Mouse (Mus musculus): ENCODE data around the gene Ptges2.
"Not testable (repeated sequence)": the region's sequence is repeated elsewhere in the genome, so short reads cannot be mapped to it uniquely, and the experiment has no call there.

Gene Ptges2

DNA sequence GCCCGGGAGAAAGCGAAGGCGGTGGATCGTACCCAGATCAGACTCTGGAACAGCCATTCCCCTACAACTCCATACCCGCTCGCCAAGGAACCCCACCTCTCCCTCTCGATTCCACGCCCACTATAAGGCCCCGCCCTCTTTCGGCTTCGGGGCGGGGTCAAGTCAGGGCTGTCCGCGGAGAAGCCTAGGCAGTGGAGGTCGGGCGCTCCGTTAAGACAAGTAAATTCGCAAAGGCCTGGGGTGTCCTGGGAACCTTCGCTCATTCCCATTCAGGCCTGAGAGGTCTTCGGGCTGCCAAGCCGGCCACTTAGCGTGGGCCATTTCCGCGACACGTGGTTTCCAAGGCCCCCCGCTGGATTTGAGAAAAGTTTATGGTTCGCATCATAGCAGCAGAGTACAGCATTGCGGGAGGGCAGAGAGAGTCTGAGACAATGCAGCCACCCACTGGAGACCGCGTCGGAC lies at the start of gene Ptges2:
Ptges2 (plus strand) TSS at position 413 of the 462 bp plus-strand sequence.
- DNase-seq (ENCODE audit: low spot score), result peak; percentile 89

DNA sequence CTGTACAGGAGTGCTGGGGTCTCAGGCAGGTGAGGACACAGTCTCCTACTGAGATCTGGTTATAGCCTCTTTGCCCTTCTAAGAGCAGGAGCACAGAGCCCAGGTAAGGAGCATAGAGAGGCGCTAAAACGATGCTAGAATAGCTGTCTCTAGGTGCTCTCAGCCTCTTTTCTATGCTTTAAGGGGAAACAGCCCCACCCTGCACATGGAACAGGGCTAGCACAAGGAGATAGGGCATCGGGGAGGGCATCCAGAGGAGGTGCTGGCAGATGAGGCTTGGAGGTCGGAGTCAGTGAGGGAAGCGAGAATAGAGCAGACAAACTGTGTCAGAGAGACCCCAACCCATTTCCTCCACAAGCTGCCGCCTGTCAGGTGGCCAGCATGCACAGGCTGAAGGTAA lies 48.7 kb upstream of the Ptges2 start:
- DNase-seq (ENCODE audit: low spot score), result no peak

DNA sequence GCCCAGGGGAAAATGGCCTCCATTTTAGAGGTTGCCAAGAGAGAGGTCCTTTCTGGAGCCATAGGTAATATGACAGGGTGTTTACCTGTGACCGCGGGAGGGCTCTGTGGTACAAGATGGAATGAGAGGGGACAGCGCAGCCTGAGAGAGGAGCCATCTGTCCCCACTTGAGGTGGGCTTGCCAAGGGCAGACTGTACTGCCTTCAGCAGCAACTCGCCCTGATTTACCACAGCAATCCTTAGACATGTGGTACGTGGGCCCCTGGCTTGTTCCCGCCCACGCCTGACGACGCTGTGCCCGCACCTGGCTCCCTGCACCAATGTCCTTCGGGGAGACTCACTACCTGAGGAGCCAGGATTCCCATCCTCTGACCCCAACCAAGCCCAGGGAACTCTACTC lies 47.4 kb upstream of the Ptges2 start:
- no peak for DNase-seq (ENCODE audit: low spot score)

DNA sequence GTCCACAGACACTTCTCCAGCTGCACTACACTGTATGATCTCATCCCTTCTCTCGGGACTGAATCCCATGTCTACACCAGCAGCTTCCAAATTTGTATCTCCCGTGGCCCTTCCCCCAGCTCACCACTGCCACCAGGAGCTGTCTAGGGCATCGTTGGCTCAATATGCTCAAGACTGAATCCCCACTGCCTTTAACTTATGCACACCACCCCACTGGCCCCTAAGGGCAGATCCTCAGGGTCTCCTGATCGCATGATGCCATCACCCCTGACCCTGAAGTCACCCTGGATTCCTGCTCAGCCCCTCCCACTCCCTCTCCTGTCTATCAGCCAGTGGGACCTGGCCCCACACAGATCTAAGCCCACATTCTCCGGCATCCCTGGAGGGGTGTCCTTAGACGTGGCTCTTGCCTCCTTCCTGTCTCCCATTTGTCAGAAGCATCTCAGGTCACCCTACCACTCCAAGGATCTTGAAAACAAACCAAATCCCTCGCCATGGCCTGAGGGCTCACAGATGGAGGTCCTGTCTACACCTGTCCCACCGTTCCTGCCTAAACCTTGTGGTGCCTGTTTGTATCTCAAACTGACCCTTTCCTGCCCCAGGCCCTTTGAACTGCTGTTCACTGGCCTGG lies 46.0 kb upstream of the Ptges2 start:
- no peak for DNase-seq (ENCODE audit: low spot score)

DNA sequence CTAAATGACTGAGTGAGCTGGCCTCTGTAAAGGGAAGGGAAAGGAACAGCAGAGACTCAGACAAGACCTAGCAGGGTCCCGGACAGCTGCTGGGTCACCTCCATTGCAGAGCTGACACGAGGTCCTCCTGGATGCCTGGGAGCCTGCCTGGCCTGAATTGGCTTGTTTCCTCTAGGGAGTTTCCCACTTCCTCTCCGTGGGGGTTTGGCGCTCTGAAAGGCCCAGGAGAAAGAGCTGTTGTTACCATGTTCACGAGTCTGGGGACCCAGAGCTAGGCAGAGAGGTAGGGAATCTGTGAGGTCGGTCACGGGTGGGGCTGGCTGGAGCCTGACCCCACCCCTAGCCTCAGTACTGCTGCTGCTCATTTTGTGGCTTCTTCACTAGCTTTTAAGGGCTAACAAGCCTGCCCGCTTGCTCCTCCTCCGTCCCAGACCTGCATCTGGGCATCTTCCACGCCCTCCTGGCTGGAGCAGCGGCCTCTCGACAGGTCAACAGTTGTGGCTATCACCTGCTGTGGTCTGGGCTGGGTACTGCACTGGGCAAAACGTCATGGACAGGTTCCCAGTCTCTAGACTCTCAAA lies 45.1 kb upstream of the Ptges2 start:
- no peak for DNase-seq (ENCODE audit: low spot score)

DNA sequence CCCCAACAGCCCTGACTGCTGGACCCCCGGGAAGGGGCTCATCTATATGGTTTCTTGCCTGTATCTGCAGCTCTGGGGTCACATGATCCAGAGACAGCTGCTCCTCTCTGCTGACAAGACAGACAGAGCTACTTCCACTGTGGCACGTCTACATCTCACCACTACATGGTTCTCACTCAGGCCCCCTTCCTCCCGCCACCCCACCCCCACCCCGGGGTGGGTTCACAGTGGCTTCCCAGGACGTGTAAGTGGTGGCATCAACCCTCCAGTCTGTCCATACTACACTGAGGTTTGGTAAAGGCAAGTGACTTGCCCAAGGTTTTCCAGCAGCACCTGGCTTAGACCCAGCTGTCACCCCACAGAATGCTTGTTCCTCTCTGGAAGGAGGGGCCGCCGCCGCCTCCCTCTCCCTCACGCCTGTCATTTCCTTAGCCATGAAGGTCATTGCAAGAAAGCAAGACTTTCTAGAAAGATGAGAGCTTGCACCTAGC lies 44.2 kb upstream of the Ptges2 start:
- DNase-seq (ENCODE audit: low spot score), result no peak

DNA sequence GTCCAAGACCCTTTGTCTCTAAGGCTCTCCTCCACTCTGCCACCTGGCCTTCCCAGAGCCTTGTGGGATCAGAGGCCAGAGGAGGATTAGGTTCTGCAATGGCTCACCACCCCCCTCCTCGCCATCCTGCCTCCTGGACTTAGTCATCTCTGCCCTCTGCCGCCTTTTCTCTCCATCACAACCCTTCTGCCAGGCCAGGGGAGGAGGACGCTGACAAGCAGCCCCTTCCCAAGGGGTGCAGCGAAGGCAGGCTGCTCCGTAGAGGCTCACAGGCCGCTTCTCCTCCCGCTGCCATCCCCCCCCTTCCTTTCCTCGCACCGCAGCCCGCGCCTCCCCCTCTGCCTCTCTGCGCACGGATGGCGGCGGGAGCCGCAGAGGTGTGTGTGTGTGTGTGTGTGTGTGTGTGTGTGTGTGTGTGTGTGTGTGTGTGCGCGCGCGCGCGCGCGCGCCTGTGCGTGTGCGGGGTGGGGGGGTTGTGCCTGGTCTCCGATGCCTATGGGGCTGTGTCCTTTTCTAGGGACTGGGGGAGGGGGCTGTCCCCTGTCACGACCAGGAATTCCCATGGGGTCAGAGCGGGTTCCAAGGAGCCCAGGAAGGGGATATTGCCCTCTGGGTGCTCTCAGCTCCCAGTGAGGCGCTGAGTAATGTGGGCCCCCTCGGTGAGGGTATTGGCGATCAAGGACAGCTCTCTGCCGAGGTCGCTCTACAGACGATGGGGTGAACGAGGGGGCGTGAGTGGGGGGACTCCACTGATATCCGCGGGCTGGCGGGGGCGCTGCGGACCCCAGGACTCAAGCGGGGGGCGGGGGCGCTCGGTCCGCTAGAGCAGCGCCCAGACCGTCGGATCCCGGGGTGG lies 43.3 kb upstream of the Ptges2 start, which contains the start of gene Ciz1:
Ciz1 (plus strand) TSS at position 177 of the 856 bp plus-strand sequence.
- DNase-seq (ENCODE audit: low spot score), result no peak

DNA sequence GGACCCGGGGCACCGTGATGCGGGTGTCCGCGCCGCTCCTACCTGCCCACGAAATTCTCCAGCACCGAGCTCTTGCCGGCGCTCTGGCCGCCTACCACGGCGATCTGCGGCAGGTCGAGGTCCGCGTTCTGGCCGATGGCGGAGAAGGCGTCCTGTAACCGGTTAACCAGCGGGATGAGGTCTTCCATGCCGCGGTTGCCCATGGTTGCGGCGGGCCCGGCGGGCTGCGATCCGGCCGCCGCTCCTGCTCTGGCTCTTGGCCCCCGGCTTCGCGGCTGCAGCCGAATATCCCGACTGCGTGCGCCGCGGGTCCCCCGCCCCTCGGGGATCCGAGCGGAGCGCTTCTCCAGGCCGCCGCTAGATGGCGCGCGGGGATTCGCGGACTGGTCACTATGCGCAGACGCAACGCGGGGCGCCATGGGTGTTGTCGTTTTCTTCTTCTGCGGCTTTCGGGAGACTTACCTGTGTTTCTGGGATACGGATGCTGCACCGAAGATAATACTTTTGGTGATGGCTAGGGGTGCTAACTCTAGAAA lies 42.6 kb upstream of the Ptges2 start, which contains the start of gene Dnm1:
Dnm1 (minus strand) TSS at position 332 of the 536 bp plus-strand sequence.
- peak; percentile 94 for DNase-seq (ENCODE audit: low spot score)

DNA sequence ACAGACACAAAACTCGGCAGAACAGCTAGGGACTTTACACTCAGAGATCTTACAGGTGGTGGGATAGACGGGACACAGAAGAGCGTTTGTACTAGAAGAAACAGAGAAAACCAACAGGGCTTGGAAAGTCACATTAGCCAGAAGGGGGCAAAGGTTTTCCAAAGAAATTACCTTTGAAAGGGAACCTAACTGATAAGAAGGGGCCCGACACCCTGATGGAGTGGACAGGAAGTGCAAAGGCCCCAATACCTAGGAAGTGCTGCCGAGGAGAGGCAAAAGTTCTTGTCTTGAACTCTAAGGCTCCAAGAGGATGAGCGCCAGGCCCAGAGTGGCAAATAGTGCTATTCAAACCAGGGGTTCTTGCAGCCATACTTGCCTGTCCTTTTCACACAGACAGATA lies 41.9 kb upstream of the Ptges2 start:
- no peak for DNase-seq (ENCODE audit: low spot score)

DNA sequence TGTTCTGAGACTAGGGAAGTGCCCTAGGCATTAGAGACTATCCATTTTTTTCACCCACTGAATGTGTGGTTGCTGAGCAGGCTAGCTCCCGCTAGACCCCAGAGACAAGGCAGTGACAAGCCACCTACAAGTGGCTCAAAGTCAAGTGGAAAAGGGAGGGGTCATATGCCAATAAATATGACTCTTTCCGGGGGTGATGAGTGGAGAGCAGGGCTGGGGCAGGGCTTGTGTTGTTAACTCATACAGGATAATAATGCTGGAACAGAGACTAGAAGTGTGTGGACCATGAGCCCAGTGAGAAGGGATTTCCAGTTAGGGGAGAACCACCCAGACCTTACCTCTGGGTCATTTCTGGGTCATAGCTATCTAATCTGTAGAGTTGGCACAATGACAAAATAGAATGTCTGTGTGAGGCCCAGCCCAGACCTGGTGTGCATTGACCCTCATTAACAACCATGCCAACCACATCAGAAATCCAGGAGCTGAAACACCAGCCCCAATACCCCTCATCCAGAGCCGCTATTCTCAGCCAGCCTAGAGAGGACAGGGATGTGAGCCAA lies 41.3 kb upstream of the Ptges2 start:
- no peak for DNase-seq (ENCODE audit: low spot score)

DNA sequence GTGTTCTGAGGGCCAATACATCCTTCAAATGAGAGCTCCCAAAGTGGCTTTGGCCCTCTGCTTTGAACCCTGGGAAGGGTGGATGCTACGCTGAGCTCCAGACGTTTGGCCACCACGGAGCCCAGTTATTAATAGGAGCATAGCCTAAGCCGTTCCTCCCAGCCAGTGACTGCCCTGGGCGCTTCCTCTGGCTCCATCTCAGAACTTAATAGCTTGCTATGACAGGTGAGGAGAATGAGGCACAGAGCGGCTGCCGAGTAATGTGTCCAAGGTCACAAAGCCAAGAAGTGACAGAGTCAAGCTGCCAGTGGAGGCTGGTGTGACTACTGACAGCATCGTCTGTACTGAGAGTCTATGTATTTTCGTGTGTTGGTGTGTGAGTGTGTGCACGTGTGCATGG lies 39.5 kb upstream of the Ptges2 start:
- DNase-seq (ENCODE audit: low spot score), result no peak

DNA sequence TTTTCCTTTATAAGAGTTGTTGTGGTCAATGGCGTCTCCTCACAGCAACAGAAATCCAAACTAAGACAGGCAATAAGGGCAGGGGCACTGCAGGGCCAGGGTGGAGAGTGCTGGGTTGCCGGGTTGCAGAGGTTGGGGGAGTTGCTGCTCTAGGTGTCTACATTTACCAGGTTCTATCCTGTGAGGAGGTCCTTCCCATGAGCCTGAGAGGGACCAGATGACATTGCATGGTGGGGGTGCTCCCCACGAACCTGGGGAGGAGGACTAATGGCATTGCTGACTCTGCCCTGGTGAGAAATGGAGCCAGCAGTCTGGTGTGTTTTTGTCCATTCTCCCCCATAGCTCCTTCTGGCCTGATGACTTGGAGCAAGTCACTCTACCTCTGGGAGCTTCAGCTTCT lies 38.0 kb upstream of the Ptges2 start:
- DNase-seq (ENCODE audit: low spot score), result no peak

DNA sequence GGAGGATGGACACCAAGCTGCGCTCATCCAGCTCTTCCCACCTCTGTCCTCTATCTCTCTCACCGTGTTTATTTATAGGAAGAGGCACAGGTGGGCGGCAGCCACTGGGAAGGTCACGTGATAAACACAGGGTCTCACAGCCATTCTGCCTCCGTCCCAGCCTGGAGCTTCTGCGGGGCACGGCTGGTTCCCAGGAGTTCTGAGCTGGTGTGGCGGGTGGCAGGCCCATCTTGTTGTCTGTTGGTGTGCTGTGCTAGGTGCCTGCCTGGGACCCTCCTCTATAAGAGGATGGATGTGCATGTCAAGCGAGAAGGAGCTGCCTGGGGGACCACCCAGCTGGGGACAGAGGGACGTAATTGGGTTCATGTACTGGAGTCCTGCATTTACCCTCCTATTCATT lies 37.3 kb upstream of the Ptges2 start:
- DNase-seq (ENCODE audit: low spot score), result no peak

DNA sequence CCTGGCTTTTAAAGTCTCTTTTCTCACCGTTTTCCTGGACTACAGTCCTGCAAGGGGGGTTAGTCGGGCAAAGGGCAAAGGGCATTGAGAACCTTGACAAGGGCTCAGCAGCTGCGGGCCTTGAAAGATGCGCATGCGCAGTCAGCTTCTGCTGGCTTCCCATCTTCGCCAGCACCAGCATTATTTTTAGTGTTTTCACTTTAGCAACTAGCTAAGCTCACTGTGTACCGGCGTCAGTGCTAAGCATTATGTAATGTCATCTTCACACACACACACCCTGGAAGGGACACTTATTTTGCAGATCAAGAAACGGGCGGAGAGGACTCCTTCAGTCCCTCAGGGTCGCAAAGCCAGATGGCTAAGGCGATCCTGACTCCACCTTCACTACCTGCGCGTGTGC lies 35.0 kb upstream of the Ptges2 start:
- no peak for DNase-seq (ENCODE audit: low spot score)

DNA sequence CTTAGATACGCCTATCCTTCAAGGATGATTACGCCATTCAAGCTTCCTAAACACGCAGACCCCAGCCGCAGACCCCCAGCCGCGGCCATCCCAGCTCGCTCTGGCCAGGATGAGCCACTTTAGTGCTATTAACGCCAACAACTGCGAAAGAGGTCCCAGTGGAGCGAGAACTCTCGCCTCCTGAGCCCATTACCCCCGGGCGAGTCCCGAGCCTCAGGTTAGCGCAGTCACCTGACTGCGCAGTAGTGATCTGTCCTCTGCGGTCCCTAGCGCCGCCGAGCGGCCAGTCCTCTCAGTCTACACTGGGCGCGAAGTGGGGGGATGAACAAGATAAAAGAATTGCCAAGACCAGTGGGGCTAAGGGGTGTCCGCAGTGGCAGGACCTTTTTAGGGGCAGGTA lies 34.3 kb upstream of the Ptges2 start:
- DNase-seq (ENCODE audit: low spot score), result no peak

DNA sequence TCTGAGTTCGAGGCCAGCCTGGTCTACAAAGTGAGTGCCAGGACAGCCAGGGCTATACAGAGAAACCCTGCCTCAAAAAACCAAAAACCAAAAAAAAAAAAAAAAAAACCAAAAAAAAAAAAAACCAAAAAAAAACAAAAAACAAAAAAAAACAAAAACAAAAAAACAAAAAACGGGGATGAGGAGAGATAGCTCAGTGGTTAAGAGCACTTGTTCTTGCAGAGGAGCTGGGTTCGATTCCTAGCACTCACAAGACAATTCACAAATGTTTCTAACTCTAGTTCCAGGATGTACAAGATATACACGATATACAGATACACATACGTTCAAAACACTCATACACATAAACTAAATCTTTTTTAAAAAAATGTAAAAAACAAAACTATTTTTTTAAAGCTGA lies 33.4 kb upstream of the Ptges2 start:
- not testable (repeated sequence) for DNase-seq (ENCODE audit: low spot score)

DNA sequence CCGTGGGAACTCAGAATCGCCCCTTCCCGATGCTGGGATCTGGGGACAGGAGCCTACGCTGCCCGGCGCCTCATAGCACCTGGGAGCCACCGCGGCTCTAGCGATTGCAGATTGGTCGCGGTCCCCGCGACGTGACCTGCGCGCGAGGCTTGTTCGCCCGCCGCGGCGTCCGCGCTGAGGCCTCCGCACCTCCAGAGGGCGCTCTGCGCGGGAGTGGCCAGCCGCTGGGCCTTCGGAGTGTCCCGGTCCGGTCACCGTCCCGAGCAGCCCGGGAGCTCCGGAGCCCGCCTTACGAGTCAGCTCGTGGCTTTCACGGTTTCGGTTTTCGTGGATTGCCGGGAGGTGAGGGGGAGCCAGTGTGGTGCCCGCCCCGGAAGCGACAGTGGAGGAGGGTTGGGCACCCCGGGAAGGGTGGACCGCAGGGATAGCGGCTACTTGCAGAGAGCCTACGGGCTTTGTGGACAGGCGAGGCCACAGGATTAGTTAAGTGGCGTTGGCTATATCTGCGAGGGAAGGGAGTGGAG lies 32.8 kb upstream of the Ptges2 start:
- DNase-seq (ENCODE audit: low spot score), result peak; percentile 94

DNA sequence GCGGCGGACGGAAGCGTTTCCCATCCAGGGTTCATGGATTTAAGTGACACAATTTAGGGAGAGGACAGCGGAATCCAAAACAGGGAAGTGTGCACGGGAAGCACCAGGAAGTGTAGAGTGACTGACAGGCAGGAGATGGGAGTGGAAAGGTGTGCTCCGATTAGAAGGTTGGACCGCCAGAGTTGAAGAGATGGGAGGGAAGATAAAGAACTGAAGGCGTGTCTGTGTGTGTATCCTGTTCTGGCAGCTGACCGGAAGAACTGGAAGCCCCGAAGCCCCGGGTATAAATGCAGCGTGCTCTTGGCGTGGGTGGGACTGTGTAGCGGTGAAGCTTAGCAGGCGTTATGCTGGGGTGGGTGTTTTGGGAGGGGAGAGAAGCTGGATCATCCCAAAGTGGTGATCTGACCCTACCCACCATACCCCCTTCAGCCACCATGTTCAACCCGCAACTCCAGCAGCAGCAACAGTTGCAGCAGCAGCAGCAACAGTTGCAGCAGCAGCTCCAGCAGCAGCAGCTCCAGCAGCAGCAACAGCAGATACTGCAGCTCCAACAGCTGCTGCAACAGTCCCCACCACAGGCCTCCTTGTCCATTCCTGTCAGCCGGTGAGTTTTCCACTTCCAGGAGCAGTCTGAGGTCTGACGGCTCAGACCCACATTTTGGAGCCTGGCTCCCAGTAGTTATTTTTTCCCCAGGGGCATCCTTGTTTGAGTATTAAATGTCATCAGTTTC lies 32.2 kb upstream of the Ptges2 start:
- DNase-seq (ENCODE audit: low spot score), result no peak

DNA sequence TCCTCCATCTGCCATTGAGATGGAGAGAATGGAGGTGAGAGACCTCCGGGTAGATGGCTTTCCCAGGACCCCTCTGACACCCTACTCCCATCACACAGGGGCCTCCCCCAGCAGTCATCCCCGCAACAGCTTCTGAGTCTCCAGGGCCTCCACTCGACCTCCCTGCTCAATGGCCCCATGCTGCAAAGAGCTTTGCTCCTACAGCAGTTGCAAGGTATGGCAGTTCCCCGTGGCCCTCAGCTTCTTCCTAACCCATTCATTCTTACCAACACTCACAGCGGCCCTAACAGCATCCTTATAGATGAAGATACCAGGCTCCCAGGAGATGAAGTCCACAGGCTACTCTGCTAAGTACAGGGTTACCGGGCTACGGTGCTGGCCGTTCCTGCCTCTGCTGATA lies 31.6 kb upstream of the Ptges2 start:
- no peak for DNase-seq (ENCODE audit: low spot score)

DNA sequence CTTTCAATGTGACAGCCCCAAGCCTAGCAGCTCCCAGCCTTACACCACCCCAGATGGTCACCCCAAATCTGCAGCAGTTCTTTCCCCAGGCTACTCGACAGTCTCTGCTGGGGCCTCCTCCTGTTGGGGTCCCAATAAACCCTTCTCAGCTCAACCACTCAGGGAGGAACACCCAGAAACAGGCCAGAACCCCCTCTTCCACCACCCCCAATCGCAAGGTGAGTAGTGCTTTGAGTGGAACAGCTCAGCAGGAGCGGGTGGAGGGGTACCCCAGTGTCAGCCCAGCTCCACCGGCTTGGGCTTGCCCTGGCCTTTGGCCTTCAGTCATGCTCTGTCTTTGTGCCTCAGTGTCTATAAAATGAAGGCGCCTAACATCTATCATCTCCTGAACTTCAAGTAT lies 28.4 kb upstream of the Ptges2 start:
- no peak for DNase-seq (ENCODE audit: low spot score)

DNA sequence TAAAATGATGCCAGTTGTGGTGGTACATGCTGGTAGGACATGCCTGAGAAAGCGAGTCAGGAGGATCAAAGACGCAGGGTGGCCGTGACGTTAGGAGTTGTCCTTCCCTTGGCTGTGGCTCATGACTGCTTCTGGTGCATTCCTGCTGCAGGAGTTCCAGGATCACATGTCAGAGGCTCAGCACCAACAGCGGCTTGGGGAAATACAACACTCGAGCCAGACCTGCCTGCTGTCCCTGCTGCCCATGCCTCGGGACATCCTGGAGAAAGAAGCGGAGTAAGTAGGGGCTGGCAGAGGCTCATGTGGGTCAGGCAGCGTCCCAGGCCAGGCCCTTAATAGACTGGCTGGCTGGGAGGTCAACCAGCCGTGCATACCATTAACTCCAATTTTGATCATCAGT lies 21.5 kb upstream of the Ptges2 start:
- DNase-seq (ENCODE audit: low spot score), result no peak
